Comparison of ENCODE assay signal across 25 mouse cellular contexts in genomic region chr5:150564426-150564825, GRCm38 (mm10). TPM values are rescaled to one million over a fixed set of nuclear protein-coding genes. Genes with fewer than 3 reads are reported as not detected.
"Had no signal": no experiment of that assay in that cellular context is flagged by ENCODE, and none has a peak within 500 bp of the region (broad histone marks: within the 10 kb centered on the region; RNA-seq: fewer than 3 reads in every experiment).

No protein-coding gene starts in this region.

- H3K4me3 ChIP-seq: limb, embryonic 13.5 days; liver, embryonic 13.5 days; midbrain, embryonic 12.5 days; midbrain, embryonic 15.5 days; neural tube, embryonic 12.5 days; neural tube, embryonic 15.5 days had no signal

- H3K27me3 ChIP-seq: limb, embryonic 13.5 days; liver, embryonic 13.5 days; midbrain, embryonic 12.5 days; midbrain, embryonic 15.5 days; neural tube, embryonic 12.5 days; neural tube, embryonic 15.5 days had no signal

- DNase-seq: kidney, adult 18-20 months; kidney, adult 9 months; kidney, postnatal 14 days; kidney, postnatal 4 days; left cerebral cortex, postnatal 4 days; liver; liver, embryonic 13.5 days; lung, embryonic 14.5 days; right cerebral cortex, adult 18-20 months; right cerebral cortex, postnatal 14 days; right cerebral cortex, postnatal 4 days; thymus, adult 2 months; thymus, postnatal 14 days had no signal

- H3K9ac ChIP-seq: limb, embryonic 13.5 days; liver, embryonic 13.5 days; lung, embryonic 14.5 days; midbrain, embryonic 12.5 days; midbrain, embryonic 15.5 days; neural tube, embryonic 12.5 days; neural tube, embryonic 15.5 days had no signal

- ATAC-seq: intestine, embryonic 16.5 days; lung, postnatal 0 days; midbrain, embryonic 15.5 days had no signal

- H3K9me3 ChIP-seq: limb, embryonic 13.5 days; liver, embryonic 13.5 days; midbrain, embryonic 12.5 days; midbrain, embryonic 15.5 days; neural tube, embryonic 12.5 days; neural tube, embryonic 15.5 days had no signal

- H3K4me2 ChIP-seq: limb, embryonic 13.5 days; liver, embryonic 13.5 days; lung, embryonic 14.5 days; midbrain, embryonic 12.5 days; midbrain, embryonic 15.5 days; neural tube, embryonic 12.5 days; neural tube, embryonic 15.5 days had no signal

- H3K27ac ChIP-seq: limb, embryonic 13.5 days; macrophage; midbrain, embryonic 12.5 days; midbrain, embryonic 15.5 days; neural tube, embryonic 12.5 days; neural tube, embryonic 15.5 days had no signal

- H3K4me1 ChIP-seq: limb, embryonic 13.5 days; midbrain, embryonic 12.5 days; midbrain, embryonic 15.5 days; neural tube, embryonic 12.5 days; neural tube, embryonic 15.5 days had no signal

RNA-seq across cellular contexts. Expression of gene Zar1l, which starts 46.5 kb away (rescaled TPM):
- polyA plus RNA-seq: intestine, embryonic 16.5 days; kidney, embryonic 16.5 days; limb, embryonic 13.5 days; liver, embryonic 13.5 days; liver, embryonic 16.5 days; lung, embryonic 14.5 days; lung, postnatal 0 days; macrophage; midbrain, embryonic 12.5 days; midbrain, embryonic 15.5 days; neural tube, embryonic 12.5 days; neural tube, embryonic 15.5 days; stomach, embryonic 14.5 days; thymus, adult 2 months; urinary bladder, adult 2 months had no signal
